Mouse (Mus musculus) embryonic facial prominence, embryonic 14.5 days (tissue): Measurements from ENCODE around the gene Mospd3. TPM values are rescaled to one million over a fixed set of nuclear protein-coding genes. Genes with fewer than 3 reads are reported as not detected.
"Not testable (repeated sequence)": the region's sequence is repeated elsewhere in the genome, so short reads cannot be mapped to it uniquely, and the experiment has no call there.

ENCODE experiments used
- ATAC-seq: fragments of 200-750 bp; cut with Nextera tagmentation; 2 replicates; pipeline ENCODE4 v1.8.0; 2017; ENCODE audit warnings: low read depth, moderate number of reproducible peaks, moderate TSS enrichment
- DNase-seq: peaks from one replicate; pipeline ENCODE4 v3.0.0-alpha.2; 2015; ENCODE audit warnings: low spot score
- H3K27ac ChIP-seq: fragments of 300-500 bp; sonication (generic); replicated peaks from 2 replicates; pipeline ENCODE4 v1.5.1; 2014; ENCODE audit warnings: low read depth, mild to moderate bottlenecking, low read length, moderate library complexity
- H3K27me3 ChIP-seq: fragments of 300-500 bp; sonication (generic); replicated peaks from 2 replicates; pipeline ENCODE4 v1.6.1; 2014; ENCODE audit warnings: low read length; ENCODE audit not compliant: control insufficient read depth, insufficient read depth
- H3K36me3 ChIP-seq: fragments of 300-500 bp; sonication (generic); 2 replicates; pipeline ENCODE4 v1.6.1; 2014; ENCODE audit warnings: low read length, mixed read lengths; ENCODE audit not compliant: control insufficient read depth, insufficient read depth
- H3K4me1 ChIP-seq: fragments of 300-500 bp; sonication (generic); 2 replicates; pipeline ENCODE4 v1.6.1; 2014; ENCODE audit warnings: antibody characterized with exemption, low read length; ENCODE audit not compliant: control insufficient read depth, insufficient read depth
- H3K4me2 ChIP-seq: fragments of 300-500 bp; sonication (generic); 2 replicates; pipeline ENCODE4 v1.6.1; 2014; ENCODE audit warnings: low read depth, mild to moderate bottlenecking, low read length, moderate library complexity, mixed read lengths
- H3K4me3 ChIP-seq: fragments of 300-500 bp; sonication (generic); 2 replicates; pipeline ENCODE4 v1.5.1; 2014; ENCODE audit warnings: low read depth, mild to moderate bottlenecking, low read length
- H3K9ac ChIP-seq: fragments of 300-500 bp; sonication (generic); 2 replicates; pipeline ENCODE4 v1.6.1; 2014; ENCODE audit warnings: low read depth, mild to moderate bottlenecking, low read length, moderate library complexity, mixed read lengths
- H3K9me3 ChIP-seq: fragments of 300-500 bp; sonication (generic); 2 replicates; pipeline ENCODE4 v1.6.1; 2016; ENCODE audit warnings: low read length; ENCODE audit not compliant: control insufficient read depth
- WGBS: fragments of 180-500 bp; shearing (Covaris S2); extraction: QIAGEN DNeasy Blood & Tissue Kit; methylation state at CpG from one replicate; pipeline ENCODE4 v1.1.7; 2014; 5-methylcytosine and 5-hydroxymethylcytosine counted together
- polyA plus RNA-seq: library from polyadenylated mRNA; unstranded; fragments of >200 nt; fragmentation: Nextera tagmentation; extraction: Ambion mirVana; gene quantifications from 2 replicates; pipeline ENCODE4 v1.2.1, GENCODE M21; 2014

Mospd3 gene
- polyA plus RNA-seq, 1 experiment from 2014 or later: 45.6 TPM

GRCm38 (mm10) chr5:137629306-137629721, 28.5 kb upstream of the Mospd3 start:
- Histone ChIP-seq H3K36me3 (peaks cover 9% of the 10 kb centered on the region), H3K4me1 (peaks cover 34% of the 10 kb centered on the region), H3K27ac (peak overlapping the region; percentile 89), H3K4me2 (peak overlapping the region; percentile 94), H3K4me3 (peak overlapping the region; percentile 99), H3K9me3 (no peaks in the 10 kb centered on the region), H3K9ac (peak overlapping the region; percentile 81), H3K27me3 (no peaks in the 10 kb centered on the region)
- 0% methylated on average over 21 of the region's 23 CpGs for WGBS
- ATAC-seq (0 out of 2 replicates have a peak, but pooled peaks have one; percentile 4), DNase-seq (peak; percentile 77)

DNA sequence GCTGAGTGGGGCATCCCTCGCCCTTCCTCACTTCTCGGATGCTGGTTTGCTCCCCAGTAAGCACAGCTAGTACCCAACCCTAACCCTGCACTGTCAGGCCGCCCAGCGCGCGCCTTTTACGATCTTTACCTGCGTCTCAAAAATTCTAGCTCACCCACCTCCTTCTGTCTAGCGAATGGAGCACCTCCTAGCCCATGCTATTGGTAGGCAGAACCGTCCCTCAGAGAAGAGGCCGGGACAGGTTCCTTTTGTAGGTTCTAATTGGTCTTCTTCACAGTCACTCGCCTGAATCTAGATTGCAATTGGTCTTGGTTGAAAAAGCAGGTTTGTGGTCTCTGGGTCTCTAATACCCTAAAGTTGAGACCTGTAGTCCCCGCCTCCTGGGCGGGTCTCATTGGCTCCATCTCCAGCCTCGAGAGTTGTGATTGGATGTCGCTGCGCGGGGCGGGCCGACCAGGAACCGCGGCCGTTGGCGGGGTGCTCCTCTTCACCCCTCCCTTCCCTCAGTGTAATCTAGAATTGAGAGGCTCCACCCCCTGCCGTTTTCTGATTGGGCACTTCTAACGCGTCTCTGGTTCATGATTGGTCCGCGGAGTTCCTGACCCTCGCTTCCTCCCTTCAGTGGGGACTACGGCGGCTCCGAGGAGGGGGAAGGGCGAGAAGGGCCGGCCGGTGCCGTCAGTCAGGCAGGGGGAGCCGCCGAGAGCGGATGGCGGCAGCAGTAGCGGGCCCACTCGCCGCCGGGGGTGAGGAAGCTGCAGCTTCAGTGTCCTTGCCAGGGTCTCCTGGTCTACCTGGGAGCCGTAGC, 27.8 kb upstream of the Mospd3 start, which contains the start of the genes Fbxo24, Lrch4 and Gm20605:
TSS of gene Fbxo24 (minus strand) at position 505 of the 808 bp plus-strand sequence.
TSS of gene Lrch4 (plus strand) at position 624 of the 808 bp plus-strand sequence.
TSS of gene Gm20605 (plus strand) at position 678 of the 808 bp plus-strand sequence.
- DNase-seq (peak; percentile 100), ATAC-seq (peak; percentile 97)
- WGBS: under 1% methylated on average over 42 of the region's 46 CpGs
- Histone ChIP-seq H3K9ac (peak within 1 kb of the TSS; percentile 81), H3K4me2 (peak within 1 kb of the TSS; percentile 94), H3K27me3 (no peaks in the 10 kb centered on the region), H3K4me3 (peak within 1 kb of the TSS; percentile 99), H3K27ac (peak within 1 kb of the TSS; percentile 89), H3K4me1 (peaks cover 34% of the 10 kb centered on the region), H3K9me3 (no peaks in the 10 kb centered on the region), H3K36me3 (peaks cover 3% of the 10 kb centered on the region)

DNA sequence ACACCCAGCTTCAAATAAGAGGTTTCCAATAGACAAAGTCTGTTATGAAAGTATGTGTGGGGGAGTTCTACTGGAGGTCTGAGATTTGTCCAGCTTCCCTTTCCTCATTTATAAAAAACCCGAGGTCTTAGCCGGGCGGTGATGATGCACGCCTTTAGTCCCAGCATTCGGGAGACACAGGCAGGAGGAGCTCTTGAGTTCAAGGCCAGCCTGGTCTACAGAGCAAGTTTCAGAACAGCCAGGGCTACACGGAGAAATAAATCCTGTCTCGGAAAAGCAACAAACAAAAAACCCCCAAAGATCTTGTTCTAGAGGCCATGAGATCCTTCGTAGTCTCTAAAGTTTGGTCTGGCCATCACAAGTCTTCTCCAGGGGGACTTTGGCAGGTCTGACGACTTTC, 27.1 kb upstream of the Mospd3 start:
- Histone ChIP-seq H3K4me1 (peaks cover 33% of the 10 kb centered on the region), H3K36me3 (no peaks in the 10 kb centered on the region), H3K27me3 (no peaks in the 10 kb centered on the region), H3K4me2 (peak overlapping the region; percentile 70), H3K27ac (peak overlapping the region; percentile 88), H3K9me3 (no peaks in the 10 kb centered on the region), H3K4me3 (peak overlapping the region; percentile 51), H3K9ac (peak overlapping the region; percentile 67)
- no peak for DNase-seq
- under 1% methylated on average over 9 of the region's 9 CpGs for WGBS
- no peak for ATAC-seq

- Histone ChIP-seq H3K4me1 (peaks cover 8% of the 10 kb centered on the region; the same call in 1 of the 2 replicates), H3K36me3 (no peaks in the 10 kb centered on the region), H3K4me3 (no peak overlapping the region), H3K27ac (no peak overlapping the region), H3K9me3 (no peaks in the 10 kb centered on the region), H3K4me2 (no peak overlapping the region), H3K9ac (no peak overlapping the region), H3K27me3 (no peaks in the 10 kb centered on the region)
- no peak for DNase-seq
- WGBS: 86% methylated on average over 11 of the region's 11 CpGs
- ATAC-seq: no peak
Observed at GRCm38 (mm10) chr5:137623937-137624530, 23.2 kb upstream of the Mospd3 start.

DNA sequence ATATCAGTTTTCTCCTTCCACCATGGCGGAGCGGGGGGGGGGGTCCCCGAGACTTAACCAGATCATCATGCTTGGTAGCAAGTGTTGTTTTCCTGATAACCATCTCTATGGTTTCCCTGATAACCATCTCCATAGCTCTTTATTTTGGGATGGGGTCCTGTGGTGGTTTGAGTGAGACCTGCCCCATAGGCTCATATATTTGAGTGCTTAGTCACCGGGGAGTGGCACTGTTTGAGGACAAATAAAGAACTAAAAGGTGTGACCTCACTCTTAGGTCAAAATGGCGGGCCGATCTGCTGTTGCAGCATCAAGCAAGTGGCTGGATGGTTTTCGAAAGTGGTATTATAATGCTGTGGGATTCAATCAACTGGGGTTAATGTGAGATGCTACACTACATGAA, 14.5 kb upstream of the Mospd3 start:
- Histone ChIP-seq H3K27ac (no peak overlapping the region), H3K36me3 (no peaks in the 10 kb centered on the region), H3K4me1 (peaks cover 29% of the 10 kb centered on the region), H3K9ac (no peak overlapping the region), H3K9me3 (no peaks in the 10 kb centered on the region), H3K27me3 (no peaks in the 10 kb centered on the region), H3K4me2 (no peak overlapping the region), H3K4me3 (no peak overlapping the region)
- ATAC-seq: no peak
- DNase-seq: no peak
- WGBS: 90% methylated on average over 7 of the region's 7 CpGs

DNA sequence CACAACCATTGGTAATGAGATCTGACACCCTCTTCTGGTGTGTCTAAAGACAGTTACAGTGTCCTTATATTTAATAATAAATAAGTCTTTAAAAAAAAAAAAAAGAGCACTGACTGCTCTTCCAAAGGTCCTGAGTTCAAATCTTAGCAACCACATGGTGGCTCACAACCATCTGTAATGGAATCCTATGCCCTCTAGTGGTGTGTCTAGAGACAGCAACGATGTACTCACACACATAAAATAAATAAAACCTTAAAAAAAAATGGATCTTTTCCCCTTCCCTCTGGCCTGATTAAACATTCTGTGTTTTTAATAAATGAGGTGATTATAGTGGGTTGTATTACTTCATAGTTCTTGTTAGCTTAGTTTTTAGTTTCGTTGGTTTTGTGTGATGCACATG, 14.1 kb upstream of the Mospd3 start:
- H3K4me1 ChIP-seq: peaks cover 33% of the 10 kb centered on the region
- not testable (repeated sequence) for DNase-seq, H3K27ac ChIP-seq, H3K36me3 ChIP-seq, H3K9ac ChIP-seq, H3K9me3 ChIP-seq, H3K4me2 ChIP-seq, ATAC-seq, H3K27me3 ChIP-seq, H3K4me3 ChIP-seq
- WGBS: 91% methylated on average over 2 of the region's 2 CpGs

DNA sequence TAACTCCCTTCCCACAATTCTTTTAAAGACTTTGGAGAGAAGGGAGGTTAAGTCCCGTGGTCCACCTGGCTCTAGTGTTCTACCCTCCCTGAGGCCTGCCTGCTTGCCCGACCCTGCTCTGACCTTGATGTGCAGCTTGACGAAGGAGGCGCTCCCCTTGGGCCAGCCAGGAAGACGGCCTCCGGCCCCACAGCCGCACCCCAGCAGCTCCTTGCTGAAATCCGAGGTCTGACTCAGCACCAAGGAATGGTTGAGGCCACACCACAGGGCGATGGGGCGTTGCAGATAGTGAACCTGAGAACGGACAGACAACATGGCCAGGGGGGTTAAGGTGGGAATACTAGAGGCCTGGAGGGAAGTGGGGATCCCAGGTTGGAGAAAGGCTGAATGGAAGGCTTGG, 12.7 kb upstream of the Mospd3 start, which contains the start of gene Pcolce:
TSS of gene Pcolce (minus strand) at position 235 of the 400 bp plus-strand sequence.
- no peaks in the 10 kb centered on the region for H3K9me3 ChIP-seq
- no peaks in the 10 kb centered on the region for H3K27me3 ChIP-seq
- WGBS: 33% methylated on average over 11 of the region's 11 CpGs
- no peak for DNase-seq
- ATAC-seq: no peak
- peaks cover 44% of the 10 kb centered on the region for H3K4me1 ChIP-seq
- peak within 1 kb of the TSS; percentile 39; the same call in 1 of the 2 replicates for H3K27ac ChIP-seq
- no peak within 1 kb of the TSS for H3K4me2 ChIP-seq
- H3K36me3 ChIP-seq: no peaks in the 10 kb centered on the region
- H3K4me3 ChIP-seq: no peak within 1 kb of the TSS
- H3K9ac ChIP-seq: peak within 1 kb of the TSS; percentile 14; the same call in 1 of the 2 replicates

GRCm38 (mm10) chr5:137613076-137613475, 12.2 kb upstream of the Mospd3 start:
- no peak overlapping the region for H3K4me3 ChIP-seq
- H3K9ac ChIP-seq: 0 out of 2 replicates have a peak overlapping the region, but pooled peaks have one; percentile 14
- peak overlapping the region; percentile 39; the same call in 1 of the 2 replicates for H3K27ac ChIP-seq
- ATAC-seq: no peak
- WGBS: 75% methylated on average over 5 of the region's 5 CpGs
- H3K4me2 ChIP-seq: no peak overlapping the region
- no peaks in the 10 kb centered on the region for H3K27me3 ChIP-seq
- H3K9me3 ChIP-seq: no peaks in the 10 kb centered on the region
- no peak for DNase-seq
- H3K4me1 ChIP-seq: peaks cover 49% of the 10 kb centered on the region
- 0 out of 2 replicates have a peak, but pooled peaks cover 2% of the 10 kb centered on the region for H3K36me3 ChIP-seq
